Comparison of ENCODE assay signal across 8 mouse cellular contexts in the genomic region with DNA sequence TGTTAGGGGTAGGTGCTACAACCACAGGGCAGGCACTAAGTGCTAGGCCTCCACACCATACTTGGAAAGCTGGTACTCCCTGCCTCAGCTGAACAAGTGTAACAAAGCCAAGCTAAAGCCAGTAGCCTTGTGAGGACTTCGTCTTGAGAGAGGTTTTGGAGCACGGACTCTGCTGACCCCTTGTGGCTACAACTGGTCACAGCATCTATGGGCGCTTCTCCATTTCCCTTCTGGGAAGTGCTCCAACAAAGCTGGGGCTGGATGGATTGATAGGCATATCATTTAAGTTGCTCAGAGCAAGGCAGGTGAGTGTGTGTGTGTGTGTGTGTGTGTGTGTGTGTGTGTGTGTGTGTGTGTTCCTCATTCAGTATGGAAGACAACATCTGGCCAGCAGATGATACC. TPM values are rescaled to one million over a fixed set of nuclear protein-coding genes. Genes with fewer than 3 reads are reported as not detected.
A peak's percentile ranks its signal among the peaks of the same experiment; 100 is the strongest.
DNase-seq lines count a peak whose midpoint lies in the region; ATAC-seq and TF ChIP-seq lines count a peak whose summit lies in the region.

No protein-coding gene starts in this region.

- TF ChIP-seq CTCF in G1E (IDR thresholded peaks at IDR 0.05; ENCODE audit: low read depth, low read length): peak; percentile 99
- peak; percentile 100 for TF ChIP-seq CTCF in lung, postnatal 0 days (IDR thresholded peaks at IDR 0.05)

- H3K9ac ChIP-seq in forebrain, embryonic 16.5 days (replicated peaks; ENCODE audit: low read depth, low read length): no peak overlapping the region
- H3K9ac ChIP-seq in lung, postnatal 0 days (replicated peaks; ENCODE audit: low read depth): no peak overlapping the region

- H3K4me2 ChIP-seq in forebrain, embryonic 16.5 days (ENCODE audit: low read length): no peak overlapping the region
- no peak overlapping the region for H3K4me2 ChIP-seq in lung, postnatal 0 days (replicated peaks; ENCODE audit: low read depth, low read length)

- H3K4me1 ChIP-seq in G1E (ENCODE audit: insufficient read depth, low read depth, low read length): peaks cover 33% of the 10 kb centered on the region
- peaks cover 10% of the 10 kb centered on the region; the same call in 1 of the 2 replicates for H3K4me1 ChIP-seq in forebrain, embryonic 16.5 days (replicated peaks; ENCODE audit: control insufficient read depth, insufficient read depth, low read length)
- H3K4me1 ChIP-seq in lung, postnatal 0 days (ENCODE audit: insufficient read depth, low read depth, low read length): no peaks in the 10 kb centered on the region; the same call in 1 of the 2 replicates

- WGBS in forebrain, embryonic 16.5 days: 0% methylated on average over 3 of the region's 3 CpGs
- 2% methylated on average over 3 of the region's 3 CpGs for WGBS in lung, postnatal 0 days

- H3K4me3 ChIP-seq in G1E (ENCODE audit: low read depth, low read length): no peak overlapping the region
- H3K4me3 ChIP-seq in forebrain, embryonic 16.5 days (replicated peaks; ENCODE audit: low read length): no peak overlapping the region
- no peak overlapping the region for H3K4me3 ChIP-seq in lung, postnatal 0 days (ENCODE audit: low read depth, low read length)

- H3K36me3 ChIP-seq in G1E (replicated peaks): peaks cover 64% of the 10 kb centered on the region
- H3K36me3 ChIP-seq in forebrain, embryonic 16.5 days (ENCODE audit: control insufficient read depth, insufficient read depth): peaks cover 20% of the 10 kb centered on the region
- peaks cover 12% of the 10 kb centered on the region for H3K36me3 ChIP-seq in lung, postnatal 0 days (ENCODE audit: insufficient read depth, low read length)

- ATAC-seq in G1E (ENCODE audit: extremely low read depth, insufficient number of reproducible peaks, low FRiP score, poor library complexity, severe bottlenecking): no peak
- ATAC-seq in forebrain, embryonic 16.5 days: peak; percentile 66
- ATAC-seq in hematopoietic stem cell, adult 5-6 weeks (replicated peaks in 1 of 2; ENCODE audit: insufficient read depth in 1 of 2, low FRiP score in 2 of 2, low TSS enrichment in 1 of 2, low read depth in 1 of 2, poor library complexity in 2 of 2, severe bottlenecking in 2 of 2): peak; percentile 85 to 87
- ATAC-seq in lung, postnatal 0 days: peak; percentile 52

- peak; percentile 77 for DNase-seq in G1E (ENCODE audit: low spot score)
- peak; percentile 81 for DNase-seq in cerebellum, adult 11-12 months
- DNase-seq in layer of hippocampus, adult 8-10 months (ENCODE audit: low spot score in 2 of 2): peak; percentile 78 to 89
- DNase-seq in lung, postnatal 0 days (ENCODE audit: low spot score): peak; percentile 93
- peak; percentile 67 for DNase-seq in retina, adult 2 months (ENCODE audit: low read depth, low spot score)
- peak; percentile 80 for DNase-seq in thymus, postnatal 25 days

- peak overlapping the region; percentile 68 for H3K27ac ChIP-seq in forebrain, embryonic 16.5 days (ENCODE audit: low read length)
- no peak overlapping the region for H3K27ac ChIP-seq in lung, postnatal 0 days (ENCODE audit: low read length)

- peaks cover 3% of the 10 kb centered on the region for H3K9me3 ChIP-seq in G1E (replicated peaks)
- no peaks in the 10 kb centered on the region for H3K9me3 ChIP-seq in forebrain, embryonic 16.5 days (ENCODE audit: control insufficient read depth, low read length)
- no peaks in the 10 kb centered on the region for H3K9me3 ChIP-seq in lung, postnatal 0 days (ENCODE audit: low read length)

- H3K27me3 ChIP-seq in G1E (ENCODE audit: insufficient read depth, low read length): peaks cover 2% of the 10 kb centered on the region; the same call in 1 of the 2 replicates
- no peaks in the 10 kb centered on the region for H3K27me3 ChIP-seq in forebrain, embryonic 16.5 days (replicated peaks; ENCODE audit: control insufficient read depth, insufficient read depth, low read length)
- no peaks in the 10 kb centered on the region for H3K27me3 ChIP-seq in lung, postnatal 0 days (replicated peaks; ENCODE audit: insufficient read depth, low read length)

- TF ChIP-seq EP300 in lung, postnatal 0 days (IDR thresholded peaks at IDR 0.05): no peak

RNA-seq across cellular contexts. Expression of a gene that starts 35.2 kb away (rescaled TPM):
- total RNA-seq in G1E (2014; fragmentation: Nextera tagmentation) (11.8 and 99.6 TPM in 2 replicates), G1E (2017) (6.7 and 7.9 TPM in 2 replicates)
- polyA plus RNA-seq in G1E (2012): 14.9 and 18.3 TPM in 2 replicates
- 30.4 and 34.9 TPM in 2 replicates for polyA plus RNA-seq in forebrain, embryonic 16.5 days (2015; fragmentation: Nextera tagmentation; extraction: Ambion mirVana)
- total RNA-seq in hematopoietic stem cell, adult 5-6 weeks (2017): 9.4 and 10.1 TPM in 2 replicates
- 100 to 1,000 TPM; 201 to 235 (median 218) TPM for total RNA-seq in layer of hippocampus, adult 8-10 months (2022)
- 28.8 and 37.2 TPM in 2 replicates for polyA plus RNA-seq in lung, postnatal 0 days (2015; fragmentation: Nextera tagmentation; extraction: Ambion mirVana)

RNA-seq across cellular contexts. Expression of a gene that starts 39.9 kb away (rescaled TPM):
- total RNA-seq in G1E (2014; fragmentation: Nextera tagmentation) (not detected in 2 replicates), G1E (2017) (0.17 and 0.33 TPM in 2 replicates)
- polyA plus RNA-seq in G1E (2012): 0.02 TPM in 1 of 2 replicates, not detected in the other
- 13.3 and 13.4 TPM in 2 replicates for polyA plus RNA-seq in forebrain, embryonic 16.5 days (2015; fragmentation: Nextera tagmentation; extraction: Ambion mirVana)
- total RNA-seq in hematopoietic stem cell, adult 5-6 weeks (2017): 7.3 and 11.1 TPM in 2 replicates
- total RNA-seq in layer of hippocampus, adult 8-10 months (2022): 1 to 10 TPM; 1.2 to 2.0 (median 1.9) TPM
- 11.9 and 12.1 TPM in 2 replicates for polyA plus RNA-seq in lung, postnatal 0 days (2015; fragmentation: Nextera tagmentation; extraction: Ambion mirVana)

RNA-seq across cellular contexts. Expression of a gene that starts 57.4 kb away (rescaled TPM):
- total RNA-seq in G1E (2014; fragmentation: Nextera tagmentation): not detected in 2 replicates
- 0.06 and 0.11 TPM in 2 replicates for total RNA-seq in G1E (2017)
- polyA plus RNA-seq in G1E (2012): not detected in 2 replicates
- polyA plus RNA-seq in forebrain, embryonic 16.5 days (2015; fragmentation: Nextera tagmentation; extraction: Ambion mirVana): 2.7 and 3.4 TPM in 2 replicates
- total RNA-seq in hematopoietic stem cell, adult 5-6 weeks (2017): not detected in 2 replicates
- total RNA-seq in layer of hippocampus, adult 8-10 months (2022): 1 to 10 TPM; 5.1 to 6.2 (median 5.7) TPM
- 4.1 and 4.4 TPM in 2 replicates for polyA plus RNA-seq in lung, postnatal 0 days (2015; fragmentation: Nextera tagmentation; extraction: Ambion mirVana)
